Mouse (Mus musculus): ENCODE data around the gene Pim3. TPM values are rescaled to one million over a fixed set of nuclear protein-coding genes. Genes with fewer than 3 reads are reported as not detected.

The Pim3 gene
- polyA plus RNA-seq, 1 experiment from 2014 or later, result 61.4 TPM

DNA sequence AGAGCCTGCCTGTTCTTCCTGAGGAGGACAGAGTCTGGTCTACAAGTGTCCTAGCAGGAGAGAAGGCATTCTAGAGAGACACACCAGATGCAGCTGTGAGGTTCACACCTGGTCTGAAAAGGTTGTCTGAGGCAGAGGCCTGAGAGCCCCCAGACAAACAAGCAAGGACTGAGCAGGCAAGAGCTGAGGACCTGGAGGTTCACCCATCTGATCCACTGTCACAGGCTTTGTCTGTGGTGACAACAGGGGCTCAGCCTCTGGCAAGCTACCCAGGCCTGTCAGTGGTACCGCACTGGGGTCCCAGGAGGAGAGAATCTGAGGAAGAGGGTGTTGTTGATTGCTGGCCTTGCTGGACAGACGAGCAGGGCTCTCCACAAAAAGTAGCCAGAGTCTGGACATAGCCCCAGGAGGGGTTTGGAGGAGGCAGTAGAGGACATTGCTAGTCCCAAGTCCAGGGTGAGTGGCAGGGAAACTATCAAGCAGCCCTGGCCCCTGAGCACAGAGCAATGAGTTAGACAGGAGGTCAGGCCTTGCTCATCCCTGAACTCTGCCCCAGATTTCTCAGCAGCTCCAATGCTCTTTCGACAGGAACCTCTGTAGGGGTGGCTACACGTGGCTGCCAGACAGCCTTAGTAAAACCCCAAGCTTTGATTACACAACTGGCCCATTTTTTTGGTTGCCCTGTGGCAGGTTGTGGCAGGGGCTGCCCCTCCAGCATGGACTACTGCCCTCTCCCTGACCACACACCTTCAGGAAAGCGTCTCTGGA lies 8.6 kb downstream of the Pim3 start:
- H3K9ac ChIP-seq, result no peak overlapping the region
- H3K27ac ChIP-seq, result no peak overlapping the region
- H3K27me3 ChIP-seq, result no peaks in the 10 kb centered on the region
- no peaks in the 10 kb centered on the region for H3K9me3 ChIP-seq (replicated peaks)
- no peak overlapping the region for H3K4me2 ChIP-seq
- peaks cover 8% of the 10 kb centered on the region for H3K36me3 ChIP-seq
- no peak overlapping the region for H3K4me3 ChIP-seq
- 65% methylated on average over 5 of the region's 5 CpGs for WGBS
- H3K4me1 ChIP-seq (replicated peaks), result peaks cover 33% of the 10 kb centered on the region
- no peak for ATAC-seq (replicated peaks; ENCODE audit: insufficient number of reproducible peaks, insufficient read depth, low FRiP score, low read depth)

DNA sequence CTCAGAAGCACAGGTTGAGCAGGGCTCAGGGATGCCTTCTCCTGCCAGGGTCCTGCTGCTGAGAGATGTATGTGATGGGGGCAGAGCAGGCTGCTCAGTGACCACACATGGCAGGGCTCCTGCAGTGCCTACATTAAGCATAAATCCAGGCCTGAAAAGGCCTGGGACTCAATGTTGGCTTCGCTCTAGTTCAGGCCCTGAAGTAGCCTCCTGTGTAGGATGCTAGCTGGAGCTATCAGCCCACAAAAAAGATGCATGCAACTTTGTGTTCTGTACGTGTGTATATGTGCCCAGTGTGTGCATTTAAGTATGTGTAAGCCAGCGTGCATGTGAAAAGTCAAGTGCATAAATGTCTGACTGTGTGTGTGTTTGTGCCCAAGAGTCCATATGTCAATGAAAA lies 12.1 kb downstream of the Pim3 start:
- H3K9ac ChIP-seq, result no peak overlapping the region
- H3K9me3 ChIP-seq (replicated peaks), result no peaks in the 10 kb centered on the region
- 86% methylated on average over 3 of the region's 3 CpGs for WGBS
- H3K27ac ChIP-seq, result no peak overlapping the region
- no peaks in the 10 kb centered on the region for H3K27me3 ChIP-seq
- ATAC-seq (replicated peaks; ENCODE audit: insufficient number of reproducible peaks, insufficient read depth, low FRiP score, low read depth), result no peak
- no peak overlapping the region for H3K4me2 ChIP-seq
- no peaks in the 10 kb centered on the region for H3K36me3 ChIP-seq
- H3K4me1 ChIP-seq (replicated peaks), result peaks cover 10% of the 10 kb centered on the region
- H3K4me3 ChIP-seq, result no peak overlapping the region

DNA sequence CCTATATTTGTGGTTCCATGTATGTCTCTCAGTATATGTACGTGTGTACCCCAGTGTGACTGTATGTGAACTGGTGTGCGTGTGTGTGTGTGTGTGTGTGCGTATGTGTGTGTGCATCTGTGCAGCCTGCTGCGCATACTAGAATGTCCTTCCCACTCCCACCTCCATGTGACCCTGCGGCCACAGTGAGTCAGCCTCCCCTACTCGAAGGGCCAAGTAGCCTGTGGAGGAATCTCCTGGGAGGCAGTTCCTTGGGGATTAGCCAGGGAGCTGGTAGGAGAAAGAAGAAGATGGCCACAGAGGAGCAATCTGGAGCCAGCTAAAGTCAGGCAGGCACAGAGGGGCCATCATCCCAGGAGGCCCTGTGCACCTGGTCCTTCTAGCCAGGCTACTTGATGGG lies 12.5 kb downstream of the Pim3 start:
- Histone ChIP-seq H3K27ac (no peak overlapping the region), H3K4me3 (no peak overlapping the region), H3K9me3 (replicated peaks) (no peaks in the 10 kb centered on the region), H3K4me2 (no peak overlapping the region), H3K9ac (no peak overlapping the region), H3K36me3 (no peaks in the 10 kb centered on the region), H3K27me3 (no peaks in the 10 kb centered on the region), H3K4me1 (replicated peaks) (peaks cover 10% of the 10 kb centered on the region)
- no peak for ATAC-seq (replicated peaks; ENCODE audit: insufficient number of reproducible peaks, insufficient read depth, low FRiP score, low read depth)
- WGBS, result 87% methylated on average over 6 of the region's 6 CpGs

DNA sequence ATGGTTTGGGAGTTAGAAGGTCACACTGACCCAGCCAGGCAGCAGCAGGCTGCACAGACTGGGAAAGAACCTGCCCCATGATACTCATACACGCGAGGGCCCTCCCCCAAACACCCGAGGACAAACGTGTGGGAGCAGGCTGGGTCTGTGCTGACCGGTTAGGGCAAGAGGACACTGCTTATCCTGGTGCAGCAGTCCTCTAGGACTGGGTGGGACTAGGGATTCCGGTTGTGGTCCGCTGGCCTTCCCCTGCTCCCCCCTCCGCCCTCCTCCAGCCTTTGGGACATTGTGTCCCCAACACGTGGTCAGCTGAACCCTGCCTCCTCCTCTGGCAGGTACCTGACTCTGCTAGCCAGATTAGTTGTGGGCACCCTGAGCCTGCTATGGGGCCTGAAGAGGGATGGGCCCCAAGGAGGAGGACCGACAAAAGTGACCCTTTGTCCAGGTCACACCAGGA lies 13.7 kb downstream of the Pim3 start:
- no peaks in the 10 kb centered on the region for H3K36me3 ChIP-seq
- H3K4me1 ChIP-seq (replicated peaks), result peaks cover 10% of the 10 kb centered on the region
- H3K27ac ChIP-seq, result no peak overlapping the region
- peak; percentile 58 for ATAC-seq (replicated peaks; ENCODE audit: insufficient number of reproducible peaks, insufficient read depth, low FRiP score, low read depth)
- WGBS, result 22% methylated on average over 10 of the region's 10 CpGs
- H3K4me2 ChIP-seq, result no peak overlapping the region
- no peak overlapping the region for H3K4me3 ChIP-seq
- no peaks in the 10 kb centered on the region for H3K27me3 ChIP-seq
- no peak overlapping the region for H3K9ac ChIP-seq
- no peaks in the 10 kb centered on the region for H3K9me3 ChIP-seq (replicated peaks)

DNA sequence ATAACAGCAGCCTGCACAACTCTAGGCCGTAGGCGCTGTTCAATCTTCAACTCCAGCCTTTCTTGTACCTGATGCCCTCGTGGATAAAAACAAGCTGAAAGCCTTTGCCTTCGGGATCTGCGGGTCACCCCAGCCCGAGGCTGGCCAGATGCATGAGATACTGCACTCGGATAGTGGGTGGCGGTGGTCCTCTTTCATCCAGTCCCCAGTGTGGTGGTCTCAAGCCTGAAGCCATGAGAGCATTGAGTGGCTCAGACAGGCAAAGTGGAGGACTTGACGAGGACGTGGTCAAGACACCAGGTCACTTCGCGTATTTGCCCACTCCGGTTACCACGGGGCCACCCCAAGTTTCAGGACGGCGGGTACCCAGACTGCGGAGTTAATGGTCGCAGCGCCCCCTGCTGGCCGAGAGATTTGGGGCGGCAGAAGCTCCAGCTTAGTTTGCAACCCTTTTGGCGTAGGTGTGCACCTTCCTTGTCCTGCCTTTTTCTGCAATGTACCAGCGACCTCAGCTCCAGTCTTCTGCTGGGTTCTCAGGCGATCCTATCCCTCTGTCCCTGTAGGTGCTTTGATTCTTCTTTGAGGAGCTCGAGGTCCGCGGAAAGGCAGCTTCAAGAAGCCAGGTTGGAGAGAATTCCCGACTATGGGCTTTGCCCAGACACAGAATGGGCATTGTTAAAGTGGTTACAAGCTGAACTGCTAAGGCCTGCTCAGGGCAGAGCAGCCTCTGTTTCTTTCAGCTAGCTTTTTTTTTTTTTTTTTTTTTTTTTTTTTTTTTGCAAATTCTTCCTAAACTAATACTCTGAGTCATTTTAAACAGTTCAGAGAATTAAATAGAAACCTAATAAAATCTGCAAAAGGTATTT lies 14.4 kb downstream of the Pim3 start:
- no peaks in the 10 kb centered on the region for H3K36me3 ChIP-seq
- H3K27ac ChIP-seq, result no peak overlapping the region
- no peaks in the 10 kb centered on the region for H3K27me3 ChIP-seq
- 0 out of 2 replicates have a peak, but pooled peaks have one; percentile 32 for ATAC-seq (replicated peaks; ENCODE audit: insufficient number of reproducible peaks, insufficient read depth, low FRiP score, low read depth)
- H3K9ac ChIP-seq, result no peak overlapping the region
- 13% methylated on average over 28 of the region's 28 CpGs for WGBS
- no peak overlapping the region for H3K4me3 ChIP-seq
- peak overlapping the region; percentile 48 for H3K4me2 ChIP-seq
- H3K4me1 ChIP-seq (replicated peaks), result peaks cover 10% of the 10 kb centered on the region
- no peaks in the 10 kb centered on the region for H3K9me3 ChIP-seq (replicated peaks)

DNA sequence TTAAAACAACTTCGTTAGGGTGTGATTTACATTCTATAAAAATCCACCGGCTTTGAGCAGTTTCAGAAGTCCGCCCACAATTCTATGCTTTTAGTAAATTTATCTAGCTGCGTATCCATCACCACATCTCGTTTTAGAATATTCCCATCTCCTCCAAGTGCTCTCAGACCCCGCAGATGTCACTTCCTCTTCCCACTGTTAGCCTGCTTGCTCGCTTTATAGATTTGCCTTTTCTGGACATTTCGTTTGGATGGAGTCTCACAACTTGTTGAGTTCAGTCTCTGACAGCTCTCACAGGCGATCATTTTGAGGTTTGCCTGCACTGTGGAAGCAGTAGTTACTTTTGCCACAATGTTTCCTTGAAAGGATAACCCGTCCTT lies 15.0 kb downstream of the Pim3 start:
- no peak overlapping the region for H3K27ac ChIP-seq
- H3K27me3 ChIP-seq, result no peaks in the 10 kb centered on the region
- H3K4me2 ChIP-seq, result no peak overlapping the region
- ATAC-seq (replicated peaks; ENCODE audit: insufficient number of reproducible peaks, insufficient read depth, low FRiP score, low read depth), result no peak
- no peaks in the 10 kb centered on the region for H3K9me3 ChIP-seq (replicated peaks)
- 79% methylated on average over 10 of the region's 10 CpGs for WGBS
- no peak overlapping the region for H3K9ac ChIP-seq
- no peak overlapping the region for H3K4me3 ChIP-seq
- peaks cover 10% of the 10 kb centered on the region for H3K4me1 ChIP-seq (replicated peaks)
- H3K36me3 ChIP-seq, result no peaks in the 10 kb centered on the region

DNA sequence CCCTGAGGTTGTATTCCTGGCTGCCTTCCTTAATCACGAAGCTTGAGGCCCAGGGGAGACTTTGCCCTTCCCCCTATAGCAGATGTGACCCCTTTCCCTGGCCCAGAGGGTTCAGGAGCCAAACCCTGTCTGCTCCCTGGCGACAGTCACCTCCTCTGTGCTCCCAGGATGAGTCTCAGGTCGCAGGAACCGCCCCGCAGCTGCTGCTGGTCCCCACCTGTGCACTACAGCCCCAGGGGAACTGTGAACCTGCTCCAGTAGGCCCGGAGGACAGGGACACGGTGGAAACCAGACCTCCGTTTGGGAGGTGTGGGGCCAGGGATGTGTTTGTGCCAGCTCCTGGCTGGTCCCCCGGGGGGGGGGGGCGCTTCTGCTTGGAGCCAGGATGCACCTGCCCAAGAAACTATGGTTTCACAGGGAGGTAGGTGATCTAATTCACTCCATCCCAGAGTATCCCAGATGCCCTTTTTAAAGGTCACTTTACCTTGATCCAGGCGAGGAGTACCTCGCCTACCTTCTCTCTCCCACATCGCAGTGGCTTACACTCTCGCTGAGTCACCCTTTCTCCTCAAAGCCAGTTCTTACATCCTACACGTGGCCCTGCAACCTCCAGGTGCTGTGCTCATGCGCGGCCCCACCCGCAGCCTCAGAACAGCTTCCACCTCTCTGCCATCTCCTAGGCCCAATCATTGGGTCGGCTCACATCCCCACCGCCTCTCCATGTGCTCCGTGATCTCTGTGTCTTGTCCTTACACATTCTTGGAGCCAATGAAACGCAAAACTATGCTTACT lies 19.5 kb downstream of the Pim3 start:
- no peak overlapping the region for H3K27ac ChIP-seq
- WGBS, result 68% methylated on average over 22 of the region's 22 CpGs

DNA sequence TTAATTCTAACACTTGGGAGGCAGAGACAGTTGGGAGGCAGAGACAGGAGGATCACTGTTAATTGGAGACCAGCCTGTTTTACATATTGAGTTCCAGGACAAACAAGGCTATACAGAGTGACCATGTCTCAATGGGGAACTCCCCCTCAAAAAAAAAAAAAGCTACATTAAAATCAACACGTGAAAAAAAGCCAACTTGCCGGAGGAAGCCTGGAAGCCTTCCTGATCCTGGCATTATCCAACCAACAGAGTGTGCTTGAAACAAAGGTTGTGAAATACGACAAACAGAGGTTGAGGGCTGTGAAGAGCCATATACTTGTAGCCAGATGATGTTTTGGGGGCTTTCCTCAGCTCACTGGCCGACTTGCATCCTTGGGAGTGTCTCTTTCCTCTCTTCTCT lies 20.9 kb downstream of the Pim3 start:
- no peak for ATAC-seq (replicated peaks; ENCODE audit: insufficient number of reproducible peaks, insufficient read depth, low FRiP score, low read depth)
- Histone ChIP-seq H3K27me3 (0 out of 2 replicates have a peak, but pooled peaks cover 4% of the 10 kb centered on the region), H3K9ac (no peak overlapping the region), H3K27ac (no peak overlapping the region), H3K4me3 (no peak overlapping the region), H3K9me3 (replicated peaks) (no peaks in the 10 kb centered on the region), H3K36me3 (no peaks in the 10 kb centered on the region), H3K4me1 (replicated peaks) (no peaks in the 10 kb centered on the region), H3K4me2 (no peak overlapping the region)
- 72% methylated on average over 4 of the region's 4 CpGs for WGBS

More for the DNA sequence above, 19.5 kb downstream of the Pim3 start:
- H3K4me2 ChIP-seq, result no peak overlapping the region
- no peak for ATAC-seq (replicated peaks; ENCODE audit: insufficient number of reproducible peaks, insufficient read depth, low FRiP score, low read depth)
- no peaks in the 10 kb centered on the region for H3K9me3 ChIP-seq (replicated peaks)
- H3K4me3 ChIP-seq, result no peak overlapping the region
- no peaks in the 10 kb centered on the region for H3K4me1 ChIP-seq (replicated peaks)
- H3K36me3 ChIP-seq, result no peaks in the 10 kb centered on the region
- H3K9ac ChIP-seq, result no peak overlapping the region
- 0 out of 2 replicates have a peak, but pooled peaks cover 4% of the 10 kb centered on the region for H3K27me3 ChIP-seq

DNA sequence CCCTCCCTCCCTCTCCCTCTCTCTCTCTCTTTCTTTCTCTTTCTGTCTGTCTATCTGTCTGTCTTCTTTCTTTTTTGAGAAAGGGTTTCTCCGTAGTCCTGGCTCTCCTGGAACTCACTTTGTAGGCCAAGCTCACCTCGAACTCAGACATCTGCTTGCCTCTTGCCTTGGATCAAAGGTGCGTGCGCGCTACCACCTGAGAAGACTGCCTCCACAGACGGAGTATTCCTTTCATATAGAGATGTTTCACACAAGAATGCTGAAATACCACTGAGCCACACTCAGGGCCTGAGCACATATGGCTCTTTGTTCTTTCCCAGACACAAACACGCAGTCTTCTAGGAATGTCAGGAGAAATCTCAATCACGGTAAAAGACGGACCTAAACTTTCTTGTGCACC lies 21.4 kb downstream of the Pim3 start:
- Histone ChIP-seq H3K4me1 (replicated peaks) (no peaks in the 10 kb centered on the region), H3K9me3 (replicated peaks) (no peaks in the 10 kb centered on the region), H3K27ac (no peak overlapping the region), H3K9ac (no peak overlapping the region), H3K36me3 (no peaks in the 10 kb centered on the region), H3K4me3 (no peak overlapping the region), H3K4me2 (no peak overlapping the region), H3K27me3 (0 out of 2 replicates have a peak, but pooled peaks cover 4% of the 10 kb centered on the region)
- no peak for ATAC-seq (replicated peaks; ENCODE audit: insufficient number of reproducible peaks, insufficient read depth, low FRiP score, low read depth)
- 81% methylated on average over 9 of the region's 9 CpGs for WGBS

DNA sequence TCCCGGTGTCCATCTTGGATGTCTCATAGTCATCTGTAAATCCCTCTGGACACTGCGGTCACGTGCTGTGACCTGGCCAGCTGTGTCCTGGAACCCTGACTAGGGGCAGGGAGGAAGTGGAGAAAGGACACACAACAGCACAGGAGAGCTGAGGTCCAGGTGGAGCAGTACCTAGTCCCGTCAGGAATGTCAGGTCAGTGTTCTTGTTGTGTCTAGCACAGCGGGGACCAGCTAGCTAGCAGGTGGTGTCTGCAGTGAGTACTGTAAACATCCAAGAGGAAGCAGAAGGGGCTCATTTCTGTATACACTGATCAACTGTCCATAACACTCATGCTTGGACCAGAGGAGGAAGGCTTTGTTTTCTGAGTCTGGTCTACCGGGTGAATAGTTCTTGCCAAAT lies 23.4 kb downstream of the Pim3 start:
- H3K4me1 ChIP-seq (replicated peaks), result peaks cover under 1% of the 10 kb centered on the region; the same call in 1 of the 2 replicates
- 80% methylated on average over 6 of the region's 6 CpGs for whole genome bisulfite sequencing
- H3K9me3 ChIP-seq (replicated peaks), result no peaks in the 10 kb centered on the region
- no peak overlapping the region for H3K4me2 ChIP-seq
- H3K27me3 ChIP-seq, result peaks cover 4% of the 10 kb centered on the region; the same call in 1 of the 2 replicates
- H3K9ac ChIP-seq, result no peak overlapping the region
- no peak overlapping the region for H3K4me3 ChIP-seq
- no peak for ATAC-seq (replicated peaks; ENCODE audit: insufficient number of reproducible peaks, insufficient read depth, low FRiP score, low read depth)
- H3K36me3 ChIP-seq, result no peaks in the 10 kb centered on the region
- H3K27ac ChIP-seq, result no peak overlapping the region

DNA sequence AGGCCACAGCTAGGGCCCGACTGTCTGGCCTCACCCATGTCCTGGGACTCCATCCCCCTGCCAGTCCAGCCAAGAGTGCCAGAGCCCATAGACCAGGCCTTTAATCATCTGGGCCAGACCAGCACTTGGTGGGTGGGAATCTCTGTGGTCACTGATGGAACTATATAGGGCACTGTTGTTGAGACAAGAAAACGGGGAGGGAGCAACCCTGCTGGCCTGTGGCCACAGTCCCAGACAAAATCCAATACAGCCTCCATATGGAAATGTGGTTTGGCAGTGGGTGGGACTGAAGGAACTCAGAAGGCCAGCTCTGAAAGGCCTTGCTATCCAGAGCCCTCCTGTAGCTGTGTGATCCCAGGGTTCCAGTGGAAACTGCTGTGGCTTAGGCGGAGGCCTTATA lies 27.0 kb downstream of the Pim3 start:
- H3K27me3 ChIP-seq, result peaks cover 2% of the 10 kb centered on the region; the same call in 1 of the 2 replicates
- no peaks in the 10 kb centered on the region for H3K36me3 ChIP-seq
- no peaks in the 10 kb centered on the region for H3K9me3 ChIP-seq (replicated peaks)
- H3K4me1 ChIP-seq (replicated peaks), result peaks cover 11% of the 10 kb centered on the region
- no peak overlapping the region for H3K4me2 ChIP-seq
- H3K27ac ChIP-seq, result no peak overlapping the region
- WGBS, result 80% methylated on average over 3 of the region's 3 CpGs
- ATAC-seq (replicated peaks; ENCODE audit: insufficient number of reproducible peaks, insufficient read depth, low FRiP score, low read depth), result no peak
- H3K4me3 ChIP-seq, result no peak overlapping the region
- H3K9ac ChIP-seq, result no peak overlapping the region
